Mouse (Mus musculus) olfactory bulb, adult 2 months (tissue): ENCODE data around the gene Ncor1.

Experiments
- CTCF ChIP-seq: fragments of 200-500 bp; IDR thresholded peaks from 2 replicates; pipeline ENCODE4 v1.5.1; 2012; ENCODE audit warnings: low read depth, mild to moderate bottlenecking, low read length, moderate library complexity; ENCODE audit not compliant: insufficient read depth
- POLR2A ChIP-seq: fragments of 200-500 bp; IDR thresholded peaks from 2 replicates; pipeline ENCODE4 v1.6.1; 2012; ENCODE audit warnings: mild to moderate bottlenecking, low read depth, low read length, moderate library complexity; ENCODE audit not compliant: insufficient read depth

DNA sequence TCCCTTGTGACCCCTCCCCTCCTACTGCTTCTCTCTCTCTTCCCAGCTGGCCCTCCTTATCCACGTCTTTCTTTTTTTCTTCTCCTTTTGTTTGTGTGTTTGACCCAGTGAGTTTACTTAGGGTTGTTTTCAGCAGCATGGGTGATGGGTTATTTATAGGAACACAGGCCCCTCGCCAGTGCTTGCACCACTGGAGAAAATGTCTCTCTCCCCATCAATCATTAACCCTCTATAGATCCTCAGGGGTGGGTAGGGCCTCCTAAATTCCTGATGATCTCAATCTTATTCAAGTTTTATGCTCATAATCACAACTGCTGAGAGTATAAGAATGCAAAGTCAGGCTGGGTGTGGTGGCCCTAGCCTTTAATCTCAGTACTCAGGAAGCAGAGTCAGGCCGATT is 38.8 kb upstream of the Ncor1 start:
- TF ChIP-seq POLR2A (no peak), CTCF (no peak)
